Comparison of ENCODE assay signal across 14 mouse cellular contexts in the genomic region with DNA sequence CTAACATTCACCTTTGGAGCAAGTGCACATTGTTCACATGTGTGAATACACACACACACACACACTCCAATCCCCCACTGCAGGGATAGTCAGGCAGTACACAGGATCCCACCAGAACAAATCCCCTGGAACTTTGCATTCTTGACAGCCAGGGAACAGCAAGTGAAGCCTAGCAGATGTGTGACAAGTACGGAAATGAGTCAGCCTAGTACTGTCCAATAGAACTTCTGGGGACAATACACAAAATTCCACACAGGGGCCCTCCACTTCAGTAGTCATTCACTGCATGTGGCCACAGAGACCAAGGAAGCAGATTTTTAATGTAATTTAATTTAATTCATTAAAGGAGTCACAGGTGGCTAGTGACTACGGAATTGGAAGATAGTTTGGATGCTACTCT.
"Had no signal": no experiment of that assay in that cellular context is flagged by ENCODE, and none has a peak within 500 bp of the region (broad histone marks: within the 10 kb centered on the region; RNA-seq: fewer than 3 reads in every experiment).

No protein-coding gene starts in this region.

- H3K4me2 ChIP-seq: kidney, embryonic 15.5 days; liver, embryonic 11.5 days; liver, embryonic 15.5 days; lung, embryonic 14.5 days; neural tube, embryonic 12.5 days had no signal

- H3K9ac ChIP-seq: kidney, embryonic 15.5 days; liver, embryonic 15.5 days; lung, embryonic 14.5 days; neural tube, embryonic 12.5 days had no signal

- H3K4me1 ChIP-seq: kidney, embryonic 15.5 days; limb, embryonic 10.5 days; liver, embryonic 15.5 days; neural tube, embryonic 12.5 days had no signal

- H3K27ac ChIP-seq: kidney, embryonic 15.5 days; left cerebral cortex, adult 2 months; limb, embryonic 10.5 days; liver, embryonic 15.5 days; neural tube, embryonic 12.5 days had no signal

- H3K4me3 ChIP-seq: kidney, embryonic 15.5 days; left cerebral cortex, adult 2 months; limb, embryonic 10.5 days; liver, embryonic 15.5 days; neural tube, embryonic 12.5 days had no signal

- H3K9me3 ChIP-seq: kidney, embryonic 15.5 days; limb, embryonic 10.5 days; liver, embryonic 15.5 days; neural tube, embryonic 12.5 days had no signal

- H3K36me3 ChIP-seq: kidney, embryonic 15.5 days; limb, embryonic 10.5 days; liver, embryonic 15.5 days; neural tube, embryonic 12.5 days had no signal

- H3K27me3 ChIP-seq: kidney, embryonic 15.5 days; liver, embryonic 15.5 days; neural tube, embryonic 12.5 days had no signal

- DNase-seq: kidney, postnatal 25 days; lung, embryonic 14.5 days; midbrain, embryonic 14.5 days; retina, postnatal 1 day; right cerebral cortex, postnatal 4 days; spleen, adult 18-20 months; thymus, adult 18-20 months; thymus, postnatal 14 days had no signal
